Mouse (Mus musculus) macrophage (primary cell): ENCODE data around the gene Cldn11. TPM values are rescaled to one million over a fixed set of nuclear protein-coding genes. Genes with fewer than 3 reads are reported as not detected.
"Not testable (repeated sequence)": the region's sequence is repeated elsewhere in the genome, so short reads cannot be mapped to it uniquely, and the experiment has no call there.

Source experiments
- H3K27ac ChIP-seq: fragments of 350-480 bp; formaldehyde crosslinking; 2 replicates; pipeline ENCODE4 v1.9.0; 2021
- H3K36me3 ChIP-seq: fragments of 350-480 bp; formaldehyde crosslinking; 2 replicates; pipeline ENCODE4 v1.9.0; 2021; ENCODE audit errors: inconsistent target
- H3K4me3 ChIP-seq: fragments of 350-480 bp; formaldehyde crosslinking; 2 replicates; pipeline ENCODE4 v1.9.0; 2021; ENCODE audit errors: inconsistent target
- H3K79me2 ChIP-seq: fragments of 350-480 bp; formaldehyde crosslinking; 2 replicates; pipeline ENCODE4 v1.9.0; 2021; ENCODE audit errors: inconsistent target
- WGBS: methylation state at CpG from one replicate; pipeline ENCODE4 v1.1.7; 2026; ENCODE audit warnings: inconsistent platforms; ENCODE audit not compliant: missing documents; 5-methylcytosine and 5-hydroxymethylcytosine counted together
- polyA plus RNA-seq: library from polyadenylated mRNA; stranded (reverse); fragments of 250-400 nt; gene quantifications from 3 replicates; pipeline ENCODE4 v1.2.4, GENCODE M21; 2018; ENCODE audit warnings: inconsistent platforms

The Cldn11 gene
- polyA plus RNA-seq, 1 experiment from 2014 or later, result not detected

DNA sequence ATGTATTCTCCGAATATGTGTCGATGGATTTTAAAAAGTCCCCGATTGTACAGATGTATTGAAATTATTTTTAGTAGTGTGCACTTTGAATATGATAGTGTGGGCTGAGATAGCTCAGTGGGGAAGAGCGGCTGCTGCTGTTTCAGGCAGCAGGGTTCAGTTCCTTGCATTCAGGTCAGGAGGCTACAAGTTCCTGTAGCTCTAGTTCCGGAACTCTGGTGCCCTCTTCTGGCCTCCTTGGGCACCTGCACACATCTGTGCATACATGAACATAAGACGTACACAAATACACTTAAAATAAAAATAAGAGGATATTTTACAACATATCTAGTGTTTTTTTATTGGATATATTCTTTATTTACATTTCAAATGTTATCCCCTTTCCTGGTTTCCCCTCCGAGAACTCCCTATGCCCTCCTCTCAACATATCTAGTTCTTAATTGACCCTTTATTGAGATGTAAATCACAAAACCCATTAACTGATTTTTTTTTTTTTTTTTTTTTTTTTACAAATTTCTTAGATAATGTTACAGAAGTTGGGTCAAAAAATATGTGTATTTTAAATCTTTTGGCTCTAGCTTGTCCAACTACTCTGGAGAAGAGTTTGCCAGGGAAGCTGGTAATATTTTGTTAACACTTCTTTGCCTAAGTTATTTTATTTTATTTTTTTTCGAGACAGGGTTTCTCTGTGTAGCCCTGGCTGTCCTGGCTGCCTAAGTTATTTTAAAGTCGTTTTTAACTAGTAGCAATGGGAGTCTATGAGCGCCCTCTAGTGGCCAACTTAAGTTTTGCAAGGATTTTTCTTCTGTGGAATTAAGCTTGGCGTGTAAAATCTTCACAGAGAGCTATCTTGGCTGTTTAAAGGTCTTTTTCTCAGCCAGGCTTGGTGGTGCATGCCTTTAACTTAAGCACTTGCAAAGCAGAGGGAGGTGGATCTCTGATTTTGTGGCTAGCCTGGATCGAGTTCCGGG is 11.0 kb upstream of the Cldn11 start:
- H3K27ac ChIP-seq, result no peak overlapping the region
- no peaks in the 10 kb centered on the region for H3K79me2 ChIP-seq
- H3K4me3 ChIP-seq, result no peak overlapping the region
- 54% methylated on average over 12 of the region's 13 CpGs for WGBS
- no peaks in the 10 kb centered on the region for H3K36me3 ChIP-seq

DNA sequence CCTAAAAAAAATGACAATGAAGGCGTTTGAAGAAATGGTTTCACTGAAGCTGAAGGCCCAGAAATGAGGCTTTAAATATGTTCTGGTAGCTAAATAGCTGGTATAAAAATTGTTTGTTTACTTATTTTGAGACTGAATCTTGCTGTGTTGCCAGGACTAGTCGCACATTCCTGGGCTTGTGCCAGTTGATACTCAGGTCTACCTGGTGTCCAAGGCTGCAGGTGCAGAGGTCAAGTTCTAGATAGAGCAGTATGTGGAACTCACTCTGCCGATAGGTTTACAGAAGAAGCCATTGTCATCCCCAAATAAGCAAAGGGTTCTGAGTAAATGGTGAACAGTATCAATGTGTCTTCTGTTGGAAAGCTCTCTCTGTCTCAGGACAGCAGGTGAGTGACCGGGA is 8.1 kb upstream of the Cldn11 start:
- Histone ChIP-seq H3K79me2 (no peaks in the 10 kb centered on the region), H3K4me3 (no peak overlapping the region), H3K27ac (no peak overlapping the region), H3K36me3 (no peaks in the 10 kb centered on the region)
- WGBS, result 96% methylated on average over 4 of the region's 4 CpGs

DNA sequence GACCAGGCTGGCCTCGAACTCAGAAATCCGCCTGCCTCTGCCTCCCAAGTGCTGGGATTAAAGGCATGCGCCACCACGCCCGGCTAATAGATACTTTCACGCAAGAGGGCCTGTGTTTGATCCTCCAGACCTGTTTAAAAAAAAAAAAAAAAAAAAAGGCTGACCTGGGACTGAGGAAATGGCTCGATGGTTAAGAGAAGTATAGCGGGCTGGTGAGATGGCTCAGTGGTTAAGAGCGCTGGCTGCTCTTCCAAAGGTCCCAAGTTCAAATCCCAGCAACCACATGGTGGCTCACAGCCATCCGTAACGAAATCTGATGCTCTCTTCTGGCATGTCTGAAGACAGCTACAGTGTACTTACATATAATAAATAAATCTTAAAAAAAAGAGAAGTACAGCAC is 4.5 kb upstream of the Cldn11 start:
- H3K4me3 ChIP-seq, H3K79me2 ChIP-seq, H3K36me3 ChIP-seq, H3K27ac ChIP-seq: not testable (repeated sequence)
- WGBS, result 86% methylated on average over 6 of the region's 11 CpGs

DNA sequence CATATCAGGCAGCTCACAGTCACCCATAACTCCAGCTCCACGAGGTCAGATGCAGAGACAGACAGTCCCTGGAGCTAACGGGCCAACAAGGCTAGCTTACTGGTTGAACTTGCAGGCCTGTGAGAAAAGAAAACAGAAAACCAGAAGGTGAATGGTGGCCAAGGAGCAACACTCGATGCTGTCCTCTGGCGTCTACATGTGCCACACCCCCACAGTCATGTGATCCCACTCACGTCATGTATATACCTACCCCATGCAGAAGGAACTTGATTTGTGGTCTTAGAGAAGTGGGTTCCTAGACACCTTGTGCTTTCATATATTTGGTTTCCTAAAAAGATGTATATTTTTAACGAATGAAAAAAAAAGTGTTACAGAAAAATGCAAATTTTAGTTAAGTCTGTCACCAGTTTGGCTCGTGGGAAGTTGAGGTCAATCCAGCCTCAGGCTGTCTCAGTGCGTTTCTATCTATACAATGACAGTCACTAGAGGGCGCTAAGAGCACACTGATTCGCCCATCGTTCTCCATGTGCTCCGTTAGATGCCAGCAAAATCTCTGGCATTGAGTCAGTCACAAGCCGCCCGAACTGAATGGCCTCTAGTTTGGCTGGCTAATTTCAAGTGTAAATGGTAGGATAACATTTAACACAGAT is 4.0 kb upstream of the Cldn11 start:
- Histone ChIP-seq H3K36me3 (no peaks in the 10 kb centered on the region), H3K4me3 (no peak overlapping the region), H3K79me2 (no peaks in the 10 kb centered on the region), H3K27ac (no peak overlapping the region)
- 9% methylated on average over 14 of the region's 14 CpGs for WGBS

DNA sequence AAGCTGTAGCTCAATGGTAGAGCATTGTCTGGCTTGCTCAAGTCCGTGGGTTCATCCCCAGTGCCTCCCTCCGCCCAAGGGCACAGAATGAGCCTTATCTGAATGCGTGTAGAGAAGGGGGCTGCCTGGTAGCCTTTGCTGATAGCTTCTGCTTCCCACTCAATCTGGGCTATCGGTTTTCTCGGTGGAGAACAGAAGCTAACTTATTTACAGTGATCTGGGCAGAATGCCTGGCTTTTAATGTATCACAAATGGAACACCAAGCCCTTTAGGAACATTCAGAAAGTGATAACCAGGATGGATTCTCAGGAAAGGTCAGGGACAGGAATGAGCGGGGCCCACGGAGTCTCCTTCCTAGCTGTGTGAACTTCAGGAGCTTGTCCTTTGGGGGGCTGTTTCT is 1.1 kb upstream of the Cldn11 start:
- Histone ChIP-seq H3K4me3 (no peak overlapping the region), H3K36me3 (no peaks in the 10 kb centered on the region), H3K79me2 (no peaks in the 10 kb centered on the region), H3K27ac (no peak overlapping the region)
- WGBS, result 88% methylated on average over 7 of the region's 7 CpGs

DNA sequence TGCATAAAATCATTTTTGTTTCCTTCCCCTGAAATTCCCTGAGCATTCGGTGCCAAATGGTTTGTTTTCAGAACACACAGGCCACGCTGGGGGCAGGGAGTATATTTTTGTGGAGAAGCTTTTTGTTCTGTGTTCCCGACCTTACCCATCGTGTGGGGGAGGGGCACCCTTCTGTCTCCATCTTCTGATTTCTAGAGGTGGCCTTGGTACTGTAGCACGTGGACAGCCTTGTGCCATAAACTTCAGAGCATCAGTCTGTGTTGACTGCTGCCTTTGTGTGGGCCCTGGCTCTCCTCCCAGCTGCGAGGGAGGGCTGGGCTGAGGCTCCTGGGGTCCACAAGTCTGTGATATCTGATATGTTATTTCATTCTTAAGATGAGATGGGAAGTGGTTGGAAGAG is 2.4 kb downstream of the Cldn11 start:
- Histone ChIP-seq H3K27ac (no peak overlapping the region), H3K4me3 (no peak overlapping the region), H3K79me2 (no peaks in the 10 kb centered on the region), H3K36me3 (no peaks in the 10 kb centered on the region)
- WGBS, result 71% methylated on average over 6 of the region's 6 CpGs

DNA sequence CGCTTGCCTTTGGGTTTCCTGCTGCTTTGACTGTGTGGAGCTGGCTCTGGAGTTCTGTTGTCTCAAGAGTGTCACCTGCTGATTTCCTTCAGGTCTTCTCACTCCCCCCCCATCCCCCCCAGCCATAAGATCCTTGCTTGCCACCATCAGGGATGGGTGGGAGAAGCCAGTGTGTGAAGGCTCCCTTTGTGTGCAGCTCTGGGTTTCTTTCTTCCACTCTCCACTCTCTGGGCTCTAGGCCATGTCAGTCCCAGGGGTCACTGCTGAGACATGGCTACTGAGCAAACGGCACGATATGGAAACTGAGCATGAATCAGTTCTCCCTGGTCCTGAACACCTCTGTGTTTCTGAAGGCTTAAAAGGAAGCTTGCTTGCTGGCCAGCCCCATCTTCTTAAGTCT is 6.4 kb downstream of the Cldn11 start:
- 89% methylated on average over 3 of the region's 3 CpGs for WGBS
- no peaks in the 10 kb centered on the region for H3K36me3 ChIP-seq

DNA sequence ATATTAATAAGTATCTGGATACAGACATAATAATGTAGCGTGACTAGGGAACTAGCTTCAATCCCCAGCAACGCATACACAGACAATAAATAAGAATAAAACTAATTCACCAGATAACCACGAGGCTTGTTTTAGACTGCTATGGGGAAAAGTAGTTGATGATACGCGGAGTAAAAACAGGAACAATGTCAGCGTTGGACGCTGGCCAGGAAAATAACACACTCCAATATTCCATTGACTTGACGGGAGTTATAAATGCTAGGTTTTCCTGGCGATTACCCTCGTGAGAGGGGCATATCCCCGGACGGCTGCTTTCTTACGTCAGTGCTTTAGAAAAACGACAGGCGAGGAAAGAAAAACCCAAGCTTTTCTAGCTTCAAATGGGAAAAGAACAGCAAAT is 8.1 kb downstream of the Cldn11 start:
- 67% methylated on average over 15 of the region's 15 CpGs for WGBS
- Histone ChIP-seq H3K4me3 (no peak overlapping the region), H3K36me3 (no peaks in the 10 kb centered on the region)

More for the DNA sequence above, 6.4 kb downstream of the Cldn11 start:
- Histone ChIP-seq H3K4me3 (no peak overlapping the region), H3K79me2 (no peaks in the 10 kb centered on the region), H3K27ac (no peak overlapping the region)

DNA sequence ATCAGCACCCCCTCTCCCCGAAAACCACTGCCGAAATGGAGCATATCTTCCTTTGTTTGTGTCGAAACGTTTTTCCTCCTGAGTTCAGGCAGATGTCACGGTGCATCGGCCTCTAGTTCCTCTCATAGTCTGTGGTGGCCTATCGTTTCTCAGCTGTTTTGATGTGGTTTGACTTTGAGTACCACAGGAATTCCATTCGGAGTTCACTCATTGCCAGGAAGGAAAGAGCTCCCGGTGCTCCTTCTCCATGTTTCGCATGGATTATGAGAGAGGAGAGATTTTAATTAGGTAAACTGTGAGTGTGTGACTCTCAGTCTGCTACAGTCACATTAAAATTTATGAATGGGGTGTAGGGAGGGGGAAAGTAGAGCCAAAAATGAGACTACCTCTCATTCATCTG is 10.3 kb downstream of the Cldn11 start:
- H3K36me3 ChIP-seq, result no peaks in the 10 kb centered on the region
- no peaks in the 10 kb centered on the region for H3K79me2 ChIP-seq
- H3K4me3 ChIP-seq, result no peak overlapping the region
- WGBS, result 56% methylated on average over 10 of the region's 10 CpGs
- H3K27ac ChIP-seq, result no peak overlapping the region

More for the DNA sequence above, 8.1 kb downstream of the Cldn11 start:
- Histone ChIP-seq H3K79me2 (no peaks in the 10 kb centered on the region), H3K27ac (no peak overlapping the region)

DNA sequence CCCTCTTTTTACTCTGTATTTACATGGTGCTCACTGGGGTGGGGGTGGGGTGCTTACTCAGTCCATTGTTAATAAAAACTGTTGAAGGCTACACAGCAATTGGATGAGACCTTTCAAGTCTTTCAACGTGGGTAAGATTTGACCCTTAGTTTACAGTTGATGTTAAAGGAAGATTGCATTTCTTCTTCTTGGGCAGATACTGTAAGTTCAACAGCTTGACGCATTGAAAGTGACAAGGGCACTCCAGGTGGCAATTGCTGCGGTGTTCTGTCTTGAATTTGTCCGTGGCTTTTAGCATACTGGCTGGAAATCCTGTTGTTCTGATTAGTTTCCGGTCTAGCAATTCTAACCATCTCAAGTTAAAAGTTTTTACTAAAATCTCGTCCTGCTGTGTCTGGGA is 11.6 kb downstream of the Cldn11 start:
- no peaks in the 10 kb centered on the region for H3K36me3 ChIP-seq
- no peaks in the 10 kb centered on the region for H3K79me2 ChIP-seq
- H3K27ac ChIP-seq, result no peak overlapping the region
- H3K4me3 ChIP-seq, result no peak overlapping the region
- 73% methylated on average over 6 of the region's 6 CpGs for WGBS

DNA sequence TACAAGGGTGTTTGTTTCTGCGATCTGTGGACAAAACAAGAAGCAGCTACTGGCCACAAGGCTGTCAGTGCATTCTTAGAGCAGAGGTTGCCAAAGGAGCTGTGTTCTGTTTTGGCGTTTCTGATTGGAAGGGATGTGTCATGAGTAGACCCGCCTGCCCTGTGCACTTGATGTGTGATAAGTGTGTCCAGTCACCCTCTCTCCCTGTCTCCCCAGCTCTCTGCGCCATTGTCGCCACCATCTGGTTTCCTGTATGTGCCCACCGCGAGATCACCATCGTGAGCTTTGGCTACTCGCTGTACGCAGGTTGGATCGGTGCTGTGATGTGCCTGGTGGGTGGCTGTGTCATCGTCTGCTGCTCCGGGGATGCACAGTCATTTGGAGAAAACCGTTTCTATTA is 13.1 kb downstream of the Cldn11 start:
- WGBS, result 94% methylated on average over 12 of the region's 14 CpGs
- Histone ChIP-seq H3K36me3 (no peaks in the 10 kb centered on the region), H3K4me3 (no peak overlapping the region), H3K79me2 (no peaks in the 10 kb centered on the region), H3K27ac (no peak overlapping the region)

DNA sequence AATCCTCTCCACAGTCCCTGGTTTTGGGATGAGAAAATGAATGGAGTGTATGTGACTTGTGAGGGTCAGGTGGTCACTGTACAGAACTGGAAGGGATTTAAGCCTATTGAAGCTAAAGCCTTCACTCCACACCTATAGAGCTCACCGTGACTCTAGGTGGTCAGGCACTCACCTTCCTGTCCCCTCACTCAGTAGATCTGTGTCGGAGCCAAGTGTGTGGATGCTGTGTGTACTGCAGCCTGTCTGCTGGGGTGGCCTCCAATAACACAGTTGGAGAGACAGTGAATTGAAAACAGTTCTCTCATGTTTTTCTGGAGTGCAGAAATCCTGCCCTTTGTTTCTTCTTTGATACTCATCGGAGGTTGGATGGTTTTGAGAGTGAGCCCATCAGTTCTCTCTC is 16.1 kb downstream of the Cldn11 start:
- no peak overlapping the region for H3K27ac ChIP-seq
- H3K36me3 ChIP-seq, result no peaks in the 10 kb centered on the region
- H3K4me3 ChIP-seq, result no peak overlapping the region
- 82% methylated on average over 3 of the region's 3 CpGs for WGBS
- H3K79me2 ChIP-seq, result no peaks in the 10 kb centered on the region

DNA sequence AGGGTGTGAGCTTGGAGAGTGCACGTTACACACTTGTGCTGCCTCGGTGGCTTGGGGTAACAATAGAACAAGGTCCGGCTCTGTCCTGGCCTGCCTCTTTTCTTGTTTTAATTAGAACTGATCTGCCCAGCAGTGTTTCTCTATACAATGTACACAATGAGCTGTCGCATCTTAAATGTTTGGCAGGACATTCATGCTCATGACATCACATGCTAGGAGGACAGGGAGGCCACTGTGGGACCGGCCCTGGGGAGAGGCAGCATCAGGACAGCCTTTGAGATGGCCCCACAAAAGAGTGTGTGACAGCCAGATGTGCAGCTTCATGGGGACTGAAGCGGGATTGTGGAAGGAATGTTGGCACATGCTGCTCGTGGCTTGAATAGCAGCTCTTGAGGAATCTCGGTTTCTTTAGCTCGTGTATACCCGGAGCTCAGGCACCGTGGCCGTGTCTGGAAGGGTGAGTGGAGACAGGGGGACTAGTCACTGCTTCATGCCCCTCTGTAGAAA is 16.7 kb downstream of the Cldn11 start:
- WGBS, result 93% methylated on average over 12 of the region's 12 CpGs
- no peak overlapping the region for H3K4me3 ChIP-seq
- H3K36me3 ChIP-seq, result no peaks in the 10 kb centered on the region
- no peak overlapping the region for H3K27ac ChIP-seq
- no peaks in the 10 kb centered on the region for H3K79me2 ChIP-seq

DNA sequence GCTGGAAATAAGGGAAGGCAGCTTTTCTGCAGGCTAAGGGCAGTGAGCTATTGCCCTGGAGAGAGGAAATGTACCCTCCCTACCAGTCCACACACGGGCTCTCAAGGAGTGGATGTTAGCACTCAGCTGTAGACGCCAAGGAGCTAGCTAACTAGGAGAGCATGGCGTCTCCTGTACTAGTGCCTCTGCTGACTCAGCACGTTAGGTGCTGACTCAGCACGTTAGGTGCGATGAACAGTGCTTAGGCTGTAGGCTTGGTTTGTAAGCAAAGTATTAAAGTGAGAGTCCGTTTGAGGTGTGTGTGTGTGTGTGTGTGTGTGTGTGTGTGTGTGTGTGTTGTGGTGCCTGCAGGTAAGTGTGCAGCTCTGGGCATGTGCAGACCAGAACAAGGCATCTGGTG is 40.6 kb downstream of the Cldn11 start:
- 79% methylated on average over 6 of the region's 7 CpGs for WGBS
- Histone ChIP-seq H3K27ac (no peak overlapping the region), H3K36me3 (no peaks in the 10 kb centered on the region), H3K79me2 (no peaks in the 10 kb centered on the region), H3K4me3 (no peak overlapping the region)

DNA sequence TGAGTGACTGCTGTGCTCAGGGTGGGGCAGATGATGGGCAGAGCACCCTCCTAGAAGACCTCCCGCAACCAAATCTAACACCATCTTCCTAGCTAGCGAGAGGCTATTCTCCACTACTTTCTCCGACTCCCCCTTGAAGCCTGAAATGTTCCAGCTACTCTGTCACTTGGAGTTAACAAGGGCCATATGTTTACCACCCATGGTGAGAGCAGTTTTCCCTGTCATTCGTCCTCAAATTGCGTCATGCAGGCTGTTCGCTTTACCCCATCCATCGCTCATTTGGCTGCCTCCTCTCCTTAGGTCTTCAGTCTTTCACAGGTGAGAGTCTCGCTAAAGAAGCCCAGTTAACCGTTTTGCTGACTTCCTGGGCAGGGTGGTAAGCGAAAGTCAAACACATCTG is 41.7 kb downstream of the Cldn11 start:
- WGBS, result 82% methylated on average over 10 of the region's 10 CpGs
- no peaks in the 10 kb centered on the region for H3K79me2 ChIP-seq
- no peak overlapping the region for H3K4me3 ChIP-seq
- H3K27ac ChIP-seq, result no peak overlapping the region
- no peaks in the 10 kb centered on the region for H3K36me3 ChIP-seq
